Mouse (Mus musculus): ENCODE data around the gene Usp1.
"Not testable (repeated sequence)": the region's sequence is repeated elsewhere in the genome, so short reads cannot be mapped to it uniquely, and the experiment has no call there.

The Usp1 gene

GRCm38 (mm10) chr4:98938210-98938609, 14.6 kb downstream of the Usp1 start:
- not testable (repeated sequence) for H3K27me3 ChIP-seq (ENCODE audit: control insufficient read depth, insufficient read depth, low read length, poor library complexity, severe bottlenecking); H3K36me3 ChIP-seq (ENCODE audit: control insufficient read depth, insufficient read depth, low read length, poor library complexity, severe bottlenecking); DNase-seq (ENCODE audit: low read depth, low spot score)

GRCm38 (mm10) chr4:98950563-98950962, 27.0 kb downstream of the Usp1 start:
- Histone ChIP-seq H3K36me3 (ENCODE audit: control insufficient read depth, insufficient read depth, low read length, poor library complexity, severe bottlenecking) (no peaks in the 10 kb centered on the region), H3K27me3 (ENCODE audit: control insufficient read depth, insufficient read depth, low read length, poor library complexity, severe bottlenecking) (no peaks in the 10 kb centered on the region)
- DNase-seq (ENCODE audit: low read depth, low spot score) = no peak

GRCm38 (mm10) chr4:98955986-98956385, 32.4 kb downstream of the Usp1 start:
- H3K36me3 ChIP-seq (ENCODE audit: control insufficient read depth, insufficient read depth, low read length, poor library complexity, severe bottlenecking) = no peaks in the 10 kb centered on the region
- no peak for DNase-seq (ENCODE audit: low read depth, low spot score)

GRCm38 (mm10) chr4:98960243-98960642, 36.6 kb downstream of the Usp1 start:
- no peak for DNase-seq (ENCODE audit: low read depth, low spot score)

More at GRCm38 (mm10) chr4:98955986-98956385, 32.4 kb downstream of the Usp1 start:
- H3K27me3 ChIP-seq (ENCODE audit: control insufficient read depth, insufficient read depth, low read length, poor library complexity, severe bottlenecking) = no peaks in the 10 kb centered on the region

GRCm38 (mm10) chr4:98969946-98970345, 46.3 kb downstream of the Usp1 start:
- H3K36me3 ChIP-seq (ENCODE audit: control insufficient read depth, insufficient read depth, low read length, poor library complexity, severe bottlenecking) = no peaks in the 10 kb centered on the region
- no peak for DNase-seq (ENCODE audit: low read depth, low spot score)
- no peaks in the 10 kb centered on the region for H3K27me3 ChIP-seq (ENCODE audit: control insufficient read depth, insufficient read depth, low read length, poor library complexity, severe bottlenecking)

More at GRCm38 (mm10) chr4:98960243-98960642, 36.6 kb downstream of the Usp1 start:
- Histone ChIP-seq H3K36me3 (ENCODE audit: control insufficient read depth, insufficient read depth, low read length, poor library complexity, severe bottlenecking) (no peaks in the 10 kb centered on the region), H3K27me3 (ENCODE audit: control insufficient read depth, insufficient read depth, low read length, poor library complexity, severe bottlenecking) (no peaks in the 10 kb centered on the region)

- no peaks in the 10 kb centered on the region for H3K36me3 ChIP-seq (ENCODE audit: control insufficient read depth, insufficient read depth, low read length, poor library complexity, severe bottlenecking)
- no peak for DNase-seq (ENCODE audit: low read depth, low spot score)
- no peaks in the 10 kb centered on the region for H3K27me3 ChIP-seq (ENCODE audit: control insufficient read depth, insufficient read depth, low read length, poor library complexity, severe bottlenecking)
These were observed 52.1 kb downstream of the Usp1 start for GRCm38 (mm10) chr4:98975741-98976140.

- H3K27me3 ChIP-seq (ENCODE audit: control insufficient read depth, insufficient read depth, low read length, poor library complexity, severe bottlenecking); H3K36me3 ChIP-seq (ENCODE audit: control insufficient read depth, insufficient read depth, low read length, poor library complexity, severe bottlenecking); DNase-seq (ENCODE audit: low read depth, low spot score): not testable (repeated sequence)
These were observed 54.7 kb downstream of the Usp1 start for GRCm38 (mm10) chr4:98978288-98978687.

GRCm38 (mm10) chr4:98978693-98979092, 55.1 kb downstream of the Usp1 start:
- no peaks in the 10 kb centered on the region for H3K36me3 ChIP-seq (ENCODE audit: control insufficient read depth, insufficient read depth, low read length, poor library complexity, severe bottlenecking)
- no peak for DNase-seq (ENCODE audit: low read depth, low spot score)
- no peaks in the 10 kb centered on the region for H3K27me3 ChIP-seq (ENCODE audit: control insufficient read depth, insufficient read depth, low read length, poor library complexity, severe bottlenecking)

- not testable (repeated sequence) for H3K27me3 ChIP-seq (ENCODE audit: control insufficient read depth, insufficient read depth, low read length, poor library complexity, severe bottlenecking); DNase-seq (ENCODE audit: low read depth, low spot score); H3K36me3 ChIP-seq (ENCODE audit: control insufficient read depth, insufficient read depth, low read length, poor library complexity, severe bottlenecking)
These were observed 56.4 kb downstream of the Usp1 start for GRCm38 (mm10) chr4:98979976-98980375.

- no peak for DNase-seq (ENCODE audit: low read depth, low spot score)
- Histone ChIP-seq H3K36me3 (ENCODE audit: control insufficient read depth, insufficient read depth, low read length, poor library complexity, severe bottlenecking) (no peaks in the 10 kb centered on the region), H3K27me3 (ENCODE audit: control insufficient read depth, insufficient read depth, low read length, poor library complexity, severe bottlenecking) (no peaks in the 10 kb centered on the region)
These were observed 61.1 kb downstream of the Usp1 start for GRCm38 (mm10) chr4:98984701-98985100.
